Mouse (Mus musculus) CH12.LX (cell line): Measurements from ENCODE around the gene Ccdc88c. TPM values are rescaled to one million over a fixed set of nuclear protein-coding genes. Genes with fewer than 3 reads are reported as not detected.

Experiments
- DNase-seq: peaks from one replicate; pipeline ENCODE4 v3.0.0-alpha.2; 2013; ENCODE audit errors: extremely low read depth
- H3K27ac ChIP-seq: 2 replicates; pipeline ENCODE4 v1.5.1; 2012; ENCODE audit warnings: low read depth, mild to moderate bottlenecking, control low read depth, moderate library complexity; ENCODE audit not compliant: insufficient read depth
- H3K27me3 ChIP-seq: replicated peaks from 2 replicates; pipeline ENCODE3; 2012; ENCODE audit warnings: inconsistent platforms
- H3K36me3 ChIP-seq, 2 experiments: replicated peaks in 1 of 2; 2 replicates each; pipeline versions ENCODE3 to v1.6.1; 2012; ENCODE audit warnings: inconsistent platforms in 1 of 2, low read length in 1 of 2, mild to moderate bottlenecking in 1 of 2, mixed read lengths in 1 of 2, moderate library complexity in 1 of 2; ENCODE audit not compliant: control insufficient read depth in 1 of 2, insufficient read depth in 1 of 2
- H3K4me1 ChIP-seq, 2 experiments: 2 replicates each; pipeline ENCODE4 v1.6.1; 2012; ENCODE audit warnings: inconsistent platforms in 1 of 2, moderate library complexity in 1 of 2; ENCODE audit not compliant: insufficient read depth in 2 of 2, control insufficient read depth in 1 of 2
- H3K4me2 ChIP-seq: 2 replicates; pipeline ENCODE4 v1.6.1; 2012; ENCODE audit warnings: low read depth, mild to moderate bottlenecking, control low read depth; ENCODE audit not compliant: poor library complexity, insufficient read depth, severe bottlenecking
- H3K4me3 ChIP-seq, 3 experiments: fragments of 150-350 bp in 1 of 3; sonication (generic) in 1 of 3; replicated peaks in 1 of 3; 2 replicates each; pipeline versions ENCODE3 to v1.5.1; 2011 to 2012; ENCODE audit warnings: low read depth in 2 of 3, low read length in 2 of 3, mild to moderate bottlenecking in 2 of 3, moderate library complexity in 2 of 3, control low read depth in 1 of 3, improper control_type of control experiment in 1 of 3, inconsistent platforms in 1 of 3, mixed read lengths in 1 of 3; ENCODE audit not compliant: poor library complexity in 1 of 3
- H3K79me2 ChIP-seq: replicated peaks from 2 replicates; pipeline ENCODE4 v1.6.1; 2012; ENCODE audit warnings: mild to moderate bottlenecking, moderate library complexity; ENCODE audit not compliant: control insufficient read depth, poor library complexity, insufficient read depth, severe bottlenecking; ENCODE audit errors: extremely low read depth
- H3K9ac ChIP-seq: 2 replicates; pipeline ENCODE4 v1.6.1; 2012; ENCODE audit warnings: low read depth, mild to moderate bottlenecking, control low read depth, moderate library complexity; ENCODE audit not compliant: insufficient read depth
- H3K9me3 ChIP-seq: replicated peaks from 2 replicates; pipeline ENCODE3; 2012; ENCODE audit warnings: low read length, inconsistent platforms, mixed read lengths
- CHD1 ChIP-seq: IDR thresholded peaks from 2 replicates; pipeline ENCODE4 v1.6.1; 2012; ENCODE audit warnings: low read depth, low read length, improper control_type of control experiment, inconsistent platforms
- CTCF ChIP-seq, 2 experiments: IDR thresholded peaks in 1 of 2; conservative IDR thresholded peaks in 1 of 2; 2 replicates each; pipeline ENCODE4 v1.5.1; 2011 to 2012; ENCODE audit warnings: low read depth in 2 of 2, low read length in 2 of 2, improper control_type of control experiment in 1 of 2, inconsistent platforms in 1 of 2, mild to moderate bottlenecking in 1 of 2, moderate library complexity in 1 of 2
- HCFC1 ChIP-seq: IDR thresholded peaks from 2 replicates; pipeline ENCODE4 v1.6.1; 2012; ENCODE audit warnings: low read depth, mild to moderate bottlenecking, inconsistent platforms, low read length, improper control_type of control experiment
- IRF4 ChIP-seq: IDR thresholded peaks from 2 replicates; pipeline ENCODE4 v1.6.1; 2014; ENCODE audit warnings: low read depth, mild to moderate bottlenecking, inconsistent platforms, low read length, improper control_type of control experiment
- MAFK ChIP-seq: IDR thresholded peaks from 2 replicates; pipeline ENCODE4 v1.6.1; 2011; ENCODE audit warnings: low read length, improper control_type of control experiment; ENCODE audit not compliant: insufficient replicate concordance
- MAX ChIP-seq: IDR thresholded peaks from 2 replicates; pipeline ENCODE4 v1.6.1; 2011; ENCODE audit warnings: low read length, improper control_type of control experiment
- NRF1 ChIP-seq: IDR thresholded peaks from 2 replicates; pipeline ENCODE4 v1.6.1; 2014; ENCODE audit warnings: low read depth, mild to moderate bottlenecking, inconsistent platforms, low read length, improper control_type of control experiment, moderate library complexity
- ZKSCAN1 ChIP-seq: IDR thresholded peaks from 2 replicates; pipeline ENCODE4 v1.6.1; 2012; ENCODE audit warnings: low read depth, inconsistent platforms, low read length, improper control_type of control experiment, borderline replicate concordance
- dilution Hi-C: fragments of 300-500 bp; cut with MboI; formaldehyde crosslinking; loops from 2 replicates; pipeline ENCODE4 v1.14.3; 2020; ENCODE audit warnings: low sequenced_read_pairs; ENCODE audit not compliant: extremely low pct_unique_long_range_greater_than_20kb, extremely low pct_ligation_motif_present
- in situ Hi-C: fragments of 300-500 bp; cut with MboI; formaldehyde crosslinking; loops from 3 replicates; pipeline ENCODE4 v1.14.3; 2019; ENCODE audit warnings: low sequenced_read_pairs, low pct_ligation_motif_present, low pct_unique_long_range_greater_than_20kb, mixed read lengths
- polyA plus RNA-seq: library from polyadenylated mRNA; unstranded; fragments of >175 nt; gene quantifications from 2 replicates; pipeline ENCODE4 v1.2.1, GENCODE M21; 2012; ENCODE audit warnings: low read depth; ENCODE audit not compliant: insufficient read length
- total RNA-seq, 2 experiments: library from RNA; depleted of rRNA; stranded (reverse); fragments of 300-350 nt in 1 of 2; fragments of >200 nt in 1 of 2; gene quantifications; 2 replicates each; pipeline ENCODE4 v1.2.3; 2012 to 2014

The Ccdc88c gene
- total and polyA plus RNA-seq, 3 experiments: 20.3 to 32.7 (median 24.9) TPM

- Histone ChIP-seq H3K36me3 (peaks cover 0 to 34% of the 10 kb centered on the region in 2 experiments), H3K9ac (no peak overlapping the region), H3K9me3 (peaks cover 8% of the 10 kb centered on the region), H3K4me3 (no peak overlapping the region), H3K4me1 (peaks cover 0 to 31% of the 10 kb centered on the region in 2 experiments; a peak in 2 of 4 replicates), H3K27ac (no peak overlapping the region), H3K79me2 (no peaks in the 10 kb centered on the region), H3K27me3 (no peaks in the 10 kb centered on the region), H3K4me2 (no peak overlapping the region)
- TF ChIP-seq MAX: no peak
- no peak for TF ChIP-seq NRF1
- TF ChIP-seq ZKSCAN1: no peak
- in situ Hi-C loops: loop anchor here (5.0 to 10.0 kb wide), 2 partner anchors 47 to 170 kb away; no protein-coding TSS in a partner anchor
- DNase-seq: no peak
- dilution Hi-C loops: no loop called here
Observed at GRCm38 (mm10) chr12:100865072-100865471, 163.8 kb downstream of the Ccdc88c start.

GRCm38 (mm10) chr12:100862856-100863446 lies 165.9 kb downstream of the Ccdc88c start:
- in situ Hi-C loops (loop anchor here (10.0 kb wide), 1 partner anchor 172 kb away; no protein-coding TSS in a partner anchor), dilution Hi-C loops (no loop called here)
- no peaks in the 10 kb centered on the region for H3K79me2 ChIP-seq
- no peak for DNase-seq
- H3K9ac ChIP-seq: no peak overlapping the region
- H3K4me3 ChIP-seq: no peak overlapping the region
- H3K4me2 ChIP-seq: no peak overlapping the region
- peaks cover 0 to 38% of the 10 kb centered on the region in 2 experiments; a peak in 2 of 4 replicates for H3K4me1 ChIP-seq
- H3K27ac ChIP-seq: no peak overlapping the region
- TF ChIP-seq CHD1 (no peak), HCFC1 (no peak), CTCF (conservative IDR thresholded peaks at IDR 0.05 in 1 of 2, IDR thresholded peaks at IDR 0.05 in 1 of 2; ENCODE audit: low read depth in 2 of 2, low read length in 2 of 2) (peak in 1 of 2 experiments; percentile 14; a peak in 1 of 4 replicates)
- no peaks in the 10 kb centered on the region for H3K27me3 ChIP-seq
- H3K36me3 ChIP-seq: peaks cover 0 to 17% of the 10 kb centered on the region in 2 experiments
- H3K9me3 ChIP-seq: no peaks in the 10 kb centered on the region

DNA sequence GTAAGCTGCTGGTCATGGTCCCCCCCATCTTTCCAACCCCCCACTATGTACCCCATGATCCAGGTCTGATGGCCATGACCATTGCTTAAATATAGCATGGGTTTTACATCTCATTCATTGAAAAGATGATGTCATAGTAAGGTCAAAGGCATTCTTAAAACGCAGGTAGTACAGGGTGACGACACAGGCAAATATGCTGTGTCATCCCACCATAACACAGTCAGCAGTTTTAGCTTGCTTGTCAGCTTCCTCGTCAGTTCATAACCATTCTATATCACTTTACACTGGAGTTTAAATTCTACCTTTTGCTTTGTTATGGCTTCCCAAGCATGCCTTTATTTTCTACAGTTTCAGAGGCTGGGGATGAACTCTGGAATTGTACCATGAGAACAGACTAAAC lies 166.6 kb downstream of the Ccdc88c start:
- dilution Hi-C loops (no loop called here), in situ Hi-C loops (loop anchor here (10.0 kb wide), 1 partner anchor 173 kb away; no protein-coding TSS in a partner anchor)
- H3K4me1 ChIP-seq: peaks cover 2 to 45% of the 10 kb centered on the region in 2 experiments; a peak in 3 of 4 replicates
- no peak overlapping the region for H3K27ac ChIP-seq
- no peaks in the 10 kb centered on the region for H3K27me3 ChIP-seq
- TF ChIP-seq MAFK: 0 out of 2 replicates have a peak, but pooled peaks have one; percentile 62
- no peak for TF ChIP-seq IRF4
- no peak overlapping the region for H3K9ac ChIP-seq
- no peak overlapping the region for H3K4me2 ChIP-seq
- peaks cover 0 to 12% of the 10 kb centered on the region in 2 experiments for H3K36me3 ChIP-seq
- H3K4me3 ChIP-seq: no peak overlapping the region
- H3K79me2 ChIP-seq: no peaks in the 10 kb centered on the region
- no peak for DNase-seq
- no peaks in the 10 kb centered on the region for H3K9me3 ChIP-seq

Other genes with a start within 250 kb of the Ccdc88c start
- gene Dglucy, start 250.0 kb downstream of the Ccdc88c start, total RNA-seq (2012; rRNA removed): 12.5 and 20.6 TPM in 2 replicates
- 5.3 and 5.5 TPM in 2 replicates for gene Dglucy, start 250.0 kb downstream of the Ccdc88c start, total RNA-seq (2014; rRNA removed)
- 10.1 and 11.0 TPM in 2 replicates for gene Dglucy, start 250.0 kb downstream of the Ccdc88c start, polyA plus RNA-seq
- 2.3 and 4.2 TPM in 2 replicates for gene Gpr68, start 120.9 kb downstream of the Ccdc88c start, total RNA-seq (2012; rRNA removed)
- gene Gpr68, start 120.9 kb downstream of the Ccdc88c start, total RNA-seq (2014; rRNA removed): 1.2 TPM in 2 replicates
- gene Gpr68, start 120.9 kb downstream of the Ccdc88c start, polyA plus RNA-seq: 1.5 and 1.6 TPM in 2 replicates
- gene Ppp4r3a, start 54.6 kb upstream of the Ccdc88c start, total RNA-seq (2012; rRNA removed): 43.2 and 49.9 TPM in 2 replicates
- 68.6 and 77.5 TPM in 2 replicates for gene Ppp4r3a, start 54.6 kb upstream of the Ccdc88c start, total RNA-seq (2014; rRNA removed)
- 64.5 and 68.5 TPM in 2 replicates for gene Ppp4r3a, start 54.6 kb upstream of the Ccdc88c start, polyA plus RNA-seq